Mouse (Mus musculus) right cerebral cortex, postnatal 25 days (tissue): Measurements from ENCODE around the gene Bach1.
"Not testable (repeated sequence)": the region's sequence is repeated elsewhere in the genome, so short reads cannot be mapped to it uniquely, and the experiment has no call there.

Experiments used
- DNase-seq: peaks from one replicate; pipeline ENCODE4 v3.0.0; 2022

Gene Bach1

GRCm38 (mm10) chr16:87681848-87682247 is 16.9 kb upstream of the Bach1 start:
- DNase-seq = no peak

GRCm38 (mm10) chr16:87686458-87686857 is 12.3 kb upstream of the Bach1 start:
- DNase-seq = no peak

- no peak for DNase-seq
Measured at GRCm38 (mm10) chr16:87687346-87687745, 11.4 kb upstream of the Bach1 start.

- not testable (repeated sequence) for DNase-seq
Measured at GRCm38 (mm10) chr16:87688328-87688727, 10.4 kb upstream of the Bach1 start.

- not testable (repeated sequence) for DNase-seq
Measured at GRCm38 (mm10) chr16:87688823-87689222, 9.9 kb upstream of the Bach1 start.

- DNase-seq = peak; percentile 32
Measured at GRCm38 (mm10) chr16:87689225-87689624, 9.5 kb upstream of the Bach1 start.

GRCm38 (mm10) chr16:87690506-87690905 is 8.2 kb upstream of the Bach1 start:
- DNase-seq = no peak

- no peak for DNase-seq
Measured at GRCm38 (mm10) chr16:87691102-87691501, 7.6 kb upstream of the Bach1 start.

- no peak for DNase-seq
Measured at GRCm38 (mm10) chr16:87692591-87692990, 6.2 kb upstream of the Bach1 start.

- DNase-seq = no peak
Measured at GRCm38 (mm10) chr16:87697707-87698365, 909 bp upstream of the Bach1 start.

- DNase-seq = no peak
Measured at GRCm38 (mm10) chr16:87699306-87699692, 554 bp downstream of the Bach1 start.

- DNase-seq = peak; percentile 32
Measured at GRCm38 (mm10) chr16:87699693-87700394, 1.1 kb downstream of the Bach1 start.

- no peak for DNase-seq
Measured at GRCm38 (mm10) chr16:87700395-87700765, 1.6 kb downstream of the Bach1 start.

GRCm38 (mm10) chr16:87701891-87702290 is 3.1 kb downstream of the Bach1 start:
- no peak for DNase-seq

- no peak for DNase-seq
Measured at GRCm38 (mm10) chr16:87702881-87703280, 4.1 kb downstream of the Bach1 start.

- DNase-seq = no peak
Measured at GRCm38 (mm10) chr16:87704225-87704624, 5.5 kb downstream of the Bach1 start.

GRCm38 (mm10) chr16:87705892-87706589 is 7.3 kb downstream of the Bach1 start:
- no peak for DNase-seq

- no peak for DNase-seq
Measured at GRCm38 (mm10) chr16:87707335-87707734, 8.6 kb downstream of the Bach1 start.

GRCm38 (mm10) chr16:87708570-87708969 is 9.8 kb downstream of the Bach1 start:
- DNase-seq = no peak

- DNase-seq = no peak
Measured at GRCm38 (mm10) chr16:87709144-87709543, 10.4 kb downstream of the Bach1 start.

- DNase-seq = no peak
Measured at GRCm38 (mm10) chr16:87709971-87710370, 11.2 kb downstream of the Bach1 start.

GRCm38 (mm10) chr16:87711961-87712360 is 13.2 kb downstream of the Bach1 start:
- DNase-seq = no peak

GRCm38 (mm10) chr16:87712986-87713693 is 14.4 kb downstream of the Bach1 start:
- DNase-seq = no peak
